Mouse (Mus musculus) lung, postnatal 14 days (tissue): ENCODE results near the gene Slc6a3.

Experiments used
- DNase-seq: peaks from one replicate; pipeline ENCODE4 v3.0.0; 2021

Slc6a3 gene

GRCm38 (mm10) chr13:73592546-73592945 is 56.0 kb downstream of the Slc6a3 start:
- no peak for DNase-seq

DNA sequence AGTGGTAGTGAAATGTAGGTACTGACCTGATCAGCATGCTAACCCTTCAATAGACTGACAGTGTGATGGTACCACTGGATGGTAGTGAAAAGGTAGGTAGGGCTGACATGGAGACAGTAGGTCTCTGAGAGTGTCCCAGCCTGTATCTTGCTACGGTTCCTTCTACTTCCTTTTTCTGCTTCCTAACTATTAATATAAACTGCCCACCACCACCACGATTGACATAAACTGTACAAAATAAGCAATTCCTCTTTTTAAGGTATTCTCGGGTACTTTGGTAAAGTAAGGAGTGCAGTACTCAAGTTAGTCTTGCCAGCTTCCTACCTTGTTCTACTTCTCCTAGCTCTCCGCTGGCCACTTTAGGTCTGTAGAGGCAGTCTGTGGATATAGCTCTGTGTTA is 59.7 kb downstream of the Slc6a3 start:
- no peak for DNase-seq

DNA sequence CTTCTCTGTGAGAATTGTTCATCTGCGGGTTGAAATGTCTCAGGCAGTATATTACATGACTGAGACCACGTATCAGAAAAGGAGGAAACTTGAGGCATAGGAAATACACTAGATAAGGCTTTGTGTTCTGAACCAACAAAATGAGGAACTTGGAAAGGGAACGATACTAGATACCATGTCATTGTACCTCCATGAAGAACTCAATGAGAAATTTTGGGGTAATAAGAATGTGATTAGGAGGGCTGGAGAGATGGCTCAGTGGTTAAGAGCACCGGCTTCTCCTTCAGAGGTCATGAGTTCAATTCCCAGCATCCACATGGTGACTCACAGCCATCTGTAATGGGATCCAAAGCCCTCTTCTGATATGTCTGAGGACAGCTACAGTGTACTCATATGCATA is 63.7 kb downstream of the Slc6a3 start:
- no peak for DNase-seq

GRCm38 (mm10) chr13:73603046-73603445 is 66.5 kb downstream of the Slc6a3 start:
- no peak for DNase-seq

- peak; percentile 97 for DNase-seq
Measured at GRCm38 (mm10) chr13:73603522-73604155, 67.1 kb downstream of the Slc6a3 start, which contains the start of gene Clptm1l. Gene Clptm1l (plus strand): TSS chr13:73604006.

DNA sequence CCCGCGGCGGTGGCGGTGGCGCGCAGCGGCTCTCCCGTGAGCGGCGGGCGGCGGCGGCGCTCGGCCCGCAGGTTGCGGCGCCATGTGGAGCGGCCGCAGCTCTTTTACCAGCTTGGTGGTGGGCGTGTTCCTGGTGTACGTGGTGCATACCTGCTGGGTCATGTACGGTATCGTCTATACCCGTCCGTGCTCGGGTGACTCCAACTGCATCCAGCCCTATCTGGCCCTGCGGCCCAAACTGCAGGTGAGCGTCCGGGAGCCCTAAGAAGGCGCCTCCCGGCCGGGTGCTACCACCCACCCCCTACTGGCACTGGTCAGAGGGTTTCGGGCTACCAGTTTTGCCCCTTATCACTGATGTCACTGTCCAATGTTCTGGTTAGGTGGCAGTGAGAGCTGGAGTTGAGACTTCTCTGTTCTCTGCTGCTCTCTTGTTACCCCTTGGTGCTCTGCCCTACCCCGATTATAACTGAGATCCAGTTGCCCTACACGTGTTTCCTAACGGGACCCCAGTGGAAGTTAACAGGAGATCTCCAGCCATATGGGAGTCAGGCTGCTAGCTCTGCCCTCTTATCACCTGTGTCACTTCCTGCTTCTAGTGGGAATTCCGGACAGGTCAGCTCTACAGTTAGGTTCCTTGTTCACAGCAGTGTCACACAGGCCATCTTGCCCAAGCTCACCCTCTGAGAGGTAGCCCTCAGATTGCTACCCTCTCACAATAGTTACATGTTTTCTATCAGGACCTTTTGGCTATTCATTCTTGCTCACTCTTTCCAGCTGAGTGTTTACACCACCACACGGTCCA is 67.8 kb downstream of the Slc6a3 start:
- peak; percentile 4 for DNase-seq

- no peak for DNase-seq
Measured at GRCm38 (mm10) chr13:73618406-73618805, 81.9 kb downstream of the Slc6a3 start.

GRCm38 (mm10) chr13:73620637-73621036 is 84.1 kb downstream of the Slc6a3 start:
- DNase-seq: no peak

DNA sequence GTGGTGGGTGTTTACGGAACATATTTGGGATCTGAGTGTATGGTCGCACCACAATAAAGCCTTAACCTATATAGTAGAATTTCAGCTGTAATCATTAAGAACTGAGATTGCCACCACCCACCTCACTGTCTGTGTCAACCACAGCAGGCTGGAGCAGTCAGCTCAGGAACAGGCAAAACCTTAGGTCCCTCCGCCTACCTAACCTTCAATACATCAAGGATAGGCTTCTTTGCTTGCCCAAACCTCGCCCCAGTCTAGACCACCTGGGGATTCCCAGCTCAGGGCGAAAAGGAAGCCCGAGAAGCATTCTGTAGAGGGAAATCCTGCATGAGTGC is 89.8 kb downstream of the Slc6a3 start:
- no peak for DNase-seq

DNA sequence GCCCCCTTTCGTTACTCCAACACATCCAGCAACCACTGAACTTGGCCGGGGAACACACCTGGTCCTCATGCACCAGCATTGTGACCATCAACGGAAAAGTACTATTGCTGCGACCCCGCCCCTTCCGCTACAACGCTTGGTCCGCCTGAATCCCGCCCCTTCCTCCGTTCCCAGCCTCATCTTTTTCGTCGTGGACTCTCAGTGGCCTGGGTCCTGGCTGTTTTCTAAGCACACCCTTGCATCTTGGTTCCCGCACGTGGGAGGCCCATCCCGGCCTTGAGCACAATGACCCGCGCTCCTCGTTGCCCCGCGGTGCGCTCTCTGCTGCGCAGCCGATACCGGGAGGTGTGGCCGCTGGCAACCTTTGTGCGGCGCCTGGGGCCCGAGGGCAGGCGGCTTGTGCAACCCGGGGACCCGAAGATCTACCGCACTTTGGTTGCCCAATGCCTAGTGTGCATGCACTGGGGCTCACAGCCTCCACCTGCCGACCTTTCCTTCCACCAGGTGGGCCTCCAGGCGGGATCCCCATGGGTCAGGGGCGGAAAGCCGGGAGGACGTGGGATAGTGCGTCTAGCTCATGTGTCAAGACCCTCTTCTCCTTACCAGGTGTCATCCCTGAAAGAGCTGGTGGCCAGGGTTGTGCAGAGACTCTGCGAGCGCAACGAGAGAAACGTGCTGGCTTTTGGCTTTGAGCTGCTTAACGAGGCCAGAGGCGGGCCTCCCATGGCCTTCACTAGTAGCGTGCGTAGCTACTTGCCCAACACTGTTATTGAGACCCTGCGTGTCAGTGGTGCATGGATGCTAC is 90.4 kb downstream of the Slc6a3 start, which contains the start of gene Tert:
Tert (plus strand) TSS at position 167 of the 805 bp plus-strand sequence.
- DNase-seq: peak; percentile 47
